Mouse (Mus musculus) hindbrain, postnatal 0 days (tissue): ENCODE results near the gene Paqr4. TPM values are rescaled to one million over a fixed set of nuclear protein-coding genes. Genes with fewer than 3 reads are reported as not detected.

Experiments used
- ATAC-seq: fragments of 200-750 bp; cut with Nextera tagmentation; 2 replicates; pipeline ENCODE4 v1.8.0; 2017; ENCODE audit warnings: mild to moderate bottlenecking, moderate TSS enrichment, moderate library complexity
- DNase-seq: peaks from one replicate; pipeline ENCODE4 v3.0.0-alpha.2; 2015; ENCODE audit warnings: low spot score
- H3K27ac ChIP-seq: fragments of 300-500 bp; sonication (generic); 2 replicates; pipeline ENCODE4 v1.5.1; 2014; ENCODE audit warnings: mild to moderate bottlenecking
- H3K27me3 ChIP-seq: fragments of 300-500 bp; sonication (generic); 2 replicates; pipeline ENCODE4 v1.6.1; 2014; ENCODE audit warnings: low read length, mixed read lengths; ENCODE audit not compliant: insufficient read depth
- H3K36me3 ChIP-seq: fragments of 300-500 bp; sonication (generic); 2 replicates; pipeline ENCODE4 v1.6.1; 2014; ENCODE audit warnings: low read length, mixed read lengths; ENCODE audit not compliant: insufficient read depth
- H3K4me1 ChIP-seq: fragments of 300-500 bp; sonication (generic); 2 replicates; pipeline ENCODE4 v1.6.1; 2014; ENCODE audit warnings: antibody characterized with exemption, low read length, mixed read lengths; ENCODE audit not compliant: insufficient read depth
- H3K4me2 ChIP-seq: fragments of 300-500 bp; sonication (generic); 2 replicates; pipeline ENCODE4 v1.6.1; 2014; ENCODE audit warnings: low read depth, mild to moderate bottlenecking, low read length, moderate library complexity, mixed read lengths
- H3K4me3 ChIP-seq: fragments of 300-500 bp; sonication (generic); 2 replicates; pipeline ENCODE4 v1.5.1; 2014; ENCODE audit warnings: low read length
- H3K9ac ChIP-seq: fragments of 300-500 bp; sonication (generic); replicated peaks from 2 replicates; pipeline ENCODE4 v1.6.1; 2014; ENCODE audit warnings: mild to moderate bottlenecking, low read length, moderate library complexity, mixed read lengths
- H3K9me3 ChIP-seq: fragments of 300-500 bp; sonication (generic); 2 replicates; pipeline ENCODE4 v1.6.1; 2016; ENCODE audit warnings: low read length, mixed read lengths
- CTCF ChIP-seq: IDR thresholded peaks from 2 replicates; pipeline ENCODE4 v1.5.1; 2016; ENCODE audit warnings: antibody characterized with exemption, control low read depth, low read depth
- WGBS: fragments of 180-500 bp; shearing (Covaris S2); extraction: QIAGEN DNeasy Blood & Tissue Kit; methylation state at CpG from one replicate; pipeline ENCODE4 v1.1.7; 2014; 5-methylcytosine and 5-hydroxymethylcytosine counted together
- polyA plus RNA-seq: library from polyadenylated mRNA; unstranded; fragments of >200 nt; fragmentation: Nextera tagmentation; extraction: Ambion mirVana; gene quantifications from 2 replicates; pipeline ENCODE4 v1.2.1, GENCODE M21; 2015
- total RNA-seq: library from RNA; depleted of rRNA; stranded (reverse); fragments of >200 nt; gene quantifications from 2 replicates; pipeline ENCODE4 v1.2.3, GENCODE M21; 2014; rRNA removed

Gene Paqr4
- total and polyA plus RNA-seq, 2 experiments from 2014 or later = 72.1 to 120 TPM

GRCm38 (mm10) chr17:23699131-23700077 lies 41.3 kb downstream of the Paqr4 start:
- Histone ChIP-seq H3K27ac (peak overlapping the region; percentile 67), H3K9me3 (no peaks in the 10 kb centered on the region), H3K4me1 (no peaks in the 10 kb centered on the region), H3K4me2 (peak overlapping the region; percentile 97), H3K36me3 (no peaks in the 10 kb centered on the region), H3K4me3 (peak overlapping the region; percentile 71), H3K27me3 (peaks cover 3% of the 10 kb centered on the region; the same call in 1 of the 2 replicates), H3K9ac (peak overlapping the region; percentile 64)
- ATAC-seq = peak; percentile 64
- no peak for DNase-seq
- WGBS = 2% methylated on average over 67 of the region's 101 CpGs
- no peak for TF ChIP-seq CTCF

- 0 out of 2 replicates have a peak, but pooled peaks cover 3% of the 10 kb centered on the region for H3K27me3 ChIP-seq
- DNase-seq (no peak), ATAC-seq (no peak)
- no peaks in the 10 kb centered on the region for H3K4me1 ChIP-seq
- H3K4me3 ChIP-seq = no peak overlapping the region
- 26% methylated on average over 3 of the region's 3 CpGs for WGBS
- H3K27ac ChIP-seq = no peak overlapping the region
- no peaks in the 10 kb centered on the region for H3K36me3 ChIP-seq
- no peak for TF ChIP-seq CTCF
- H3K9me3 ChIP-seq = no peaks in the 10 kb centered on the region
- no peak overlapping the region for H3K4me2 ChIP-seq
- H3K9ac ChIP-seq = no peak overlapping the region
These were observed 44.9 kb downstream of the Paqr4 start for GRCm38 (mm10) chr17:23695801-23696200.

GRCm38 (mm10) chr17:23694491-23694890 lies 46.2 kb downstream of the Paqr4 start:
- H3K27me3 ChIP-seq = 0 out of 2 replicates have a peak, but pooled peaks cover 3% of the 10 kb centered on the region
- ATAC-seq (no peak), DNase-seq (no peak)
- H3K4me1 ChIP-seq = no peaks in the 10 kb centered on the region
- no peaks in the 10 kb centered on the region for H3K36me3 ChIP-seq
- no peak overlapping the region for H3K27ac ChIP-seq
- no peaks in the 10 kb centered on the region for H3K9me3 ChIP-seq
- no peak overlapping the region for H3K9ac ChIP-seq
- 81% methylated on average over 1 of the region's 1 CpGs for WGBS
- H3K4me2 ChIP-seq = no peak overlapping the region
- no peak overlapping the region for H3K4me3 ChIP-seq
- TF ChIP-seq CTCF = no peak

Other genes with a start within 250 kb of the Paqr4 start
- 17.1 and 28.1 TPM in 2 replicates for gene Zfp213, start 176.6 kb downstream of the Paqr4 start, total RNA-seq
- 9.4 and 10.3 TPM in 2 replicates for gene Zfp213, start 176.6 kb downstream of the Paqr4 start, polyA plus RNA-seq
- gene Zfp13, start 141.4 kb downstream of the Paqr4 start, total RNA-seq = 37.6 and 44.0 TPM in 2 replicates
- 21.5 and 21.6 TPM in 2 replicates for gene Zfp13, start 141.4 kb downstream of the Paqr4 start, polyA plus RNA-seq
- 0.10 TPM in 1 of 2 replicates, not detected in the other for gene Zscan10, start 140.0 kb downstream of the Paqr4 start, total RNA-seq
- 0.14 and 0.26 TPM in 2 replicates for gene Zscan10, start 140.0 kb downstream of the Paqr4 start, polyA plus RNA-seq
- 0.65 and 1.2 TPM in 2 replicates for gene Mmp25, start 95.6 kb downstream of the Paqr4 start, total RNA-seq
- 1.2 and 1.3 TPM in 2 replicates for gene Mmp25, start 95.6 kb downstream of the Paqr4 start, polyA plus RNA-seq
- gene Bicdl2, start 80.4 kb downstream of the Paqr4 start, total RNA-seq = not detected in 2 replicates
- 0.11 and 0.18 TPM in 2 replicates for gene Bicdl2, start 80.4 kb downstream of the Paqr4 start, polyA plus RNA-seq
- gene Hcfc1r1, start 67.3 kb downstream of the Paqr4 start, total RNA-seq = 107 and 126 TPM in 2 replicates
- 209 and 217 TPM in 2 replicates for gene Hcfc1r1, start 67.3 kb downstream of the Paqr4 start, polyA plus RNA-seq
- gene Thoc6, start 67.0 kb downstream of the Paqr4 start, total RNA-seq = 16.1 and 28.1 TPM in 2 replicates
- gene Thoc6, start 67.0 kb downstream of the Paqr4 start, polyA plus RNA-seq = 28.4 and 29.1 TPM in 2 replicates
- gene Tnfrsf12a, start 63.4 kb downstream of the Paqr4 start, total RNA-seq = 5.5 and 8.7 TPM in 2 replicates
- gene Tnfrsf12a, start 63.4 kb downstream of the Paqr4 start, polyA plus RNA-seq = 7.3 and 7.7 TPM in 2 replicates
- 0.75 and 1.0 TPM in 2 replicates for gene Cldn6, start 61.6 kb downstream of the Paqr4 start, total RNA-seq
- gene Cldn6, start 61.6 kb downstream of the Paqr4 start, polyA plus RNA-seq = 0.33 and 0.34 TPM in 2 replicates
- gene Cldn9, start 56.8 kb downstream of the Paqr4 start, total RNA-seq = 1.0 and 1.9 TPM in 2 replicates
- gene Cldn9, start 56.8 kb downstream of the Paqr4 start, polyA plus RNA-seq = 1.1 and 1.2 TPM in 2 replicates
- not detected in 2 replicates for gene 1520401A03Rik, start 18.1 kb downstream of the Paqr4 start, total RNA-seq
- 0.19 and 0.26 TPM in 2 replicates for gene 1520401A03Rik, start 18.1 kb downstream of the Paqr4 start, polyA plus RNA-seq
- 27.1 and 27.8 TPM in 2 replicates for gene Pkmyt1, start 14.5 kb downstream of the Paqr4 start, total RNA-seq
- gene Pkmyt1, start 14.5 kb downstream of the Paqr4 start, polyA plus RNA-seq = 19.5 and 20.1 TPM in 2 replicates
- gene Kremen2, start 5.0 kb upstream of the Paqr4 start, total RNA-seq = 1.2 and 2.0 TPM in 2 replicates
- gene Kremen2, start 5.0 kb upstream of the Paqr4 start, polyA plus RNA-seq = 1.1 and 1.4 TPM in 2 replicates
- gene Flywch1, start 30.7 kb upstream of the Paqr4 start, total RNA-seq = 230 and 258 TPM in 2 replicates
- 165 and 183 TPM in 2 replicates for gene Flywch1, start 30.7 kb upstream of the Paqr4 start, polyA plus RNA-seq
- gene Flywch2, start 45.2 kb upstream of the Paqr4 start, total RNA-seq = 63.3 and 83.8 TPM in 2 replicates
- 99.8 and 123 TPM in 2 replicates for gene Flywch2, start 45.2 kb upstream of the Paqr4 start, polyA plus RNA-seq
- gene Srrm2, start 49.7 kb upstream of the Paqr4 start, total RNA-seq = 133 and 144 TPM in 2 replicates
- gene Srrm2, start 49.7 kb upstream of the Paqr4 start, polyA plus RNA-seq = 419 and 436 TPM in 2 replicates
- gene Elob, start 88.3 kb upstream of the Paqr4 start, total RNA-seq = 755 and 1,410 TPM in 2 replicates
- gene Elob, start 88.3 kb upstream of the Paqr4 start, polyA plus RNA-seq = 1,482 and 1,504 TPM in 2 replicates
- not detected in 2 replicates for gene Prss33, start 95.2 kb upstream of the Paqr4 start, total RNA-seq
- gene Prss33, start 95.2 kb upstream of the Paqr4 start, polyA plus RNA-seq = not detected in 2 replicates
- gene Prss32, start 103.0 kb upstream of the Paqr4 start, total RNA-seq = not detected in 2 replicates
- gene Prss32, start 103.0 kb upstream of the Paqr4 start, polyA plus RNA-seq = 0.25 and 0.48 TPM in 2 replicates
- gene Prss41, start 103.3 kb upstream of the Paqr4 start, total RNA-seq = 0.37 TPM in 1 of 2 replicates, not detected in the other
- gene Prss41, start 103.3 kb upstream of the Paqr4 start, polyA plus RNA-seq = 0.90 and 1.3 TPM in 2 replicates
- gene Prss21, start 127.2 kb upstream of the Paqr4 start, total RNA-seq = not detected in 2 replicates
- gene Prss21, start 127.2 kb upstream of the Paqr4 start, polyA plus RNA-seq = not detected in 2 replicates
- not detected in 2 replicates for gene Dcpp1, start 140.0 kb upstream of the Paqr4 start, total RNA-seq
- not detected in 2 replicates for gene Dcpp1, start 140.0 kb upstream of the Paqr4 start, polyA plus RNA-seq
- gene Dcpp2, start 140.0 kb upstream of the Paqr4 start, total RNA-seq = not detected in 2 replicates
- not detected in 2 replicates for gene Dcpp2, start 140.0 kb upstream of the Paqr4 start, polyA plus RNA-seq
- not detected in 2 replicates for gene Dcpp3, start 176.6 kb upstream of the Paqr4 start, total RNA-seq
- not detected in 2 replicates for gene Dcpp3, start 176.6 kb upstream of the Paqr4 start, polyA plus RNA-seq
- gene Sbp, start 200.8 kb upstream of the Paqr4 start, total RNA-seq = not detected in 2 replicates
- not detected in 2 replicates for gene Sbp, start 200.8 kb upstream of the Paqr4 start, polyA plus RNA-seq
- gene Sbpl, start 214.4 kb upstream of the Paqr4 start, total RNA-seq = 1.4 TPM in 1 of 2 replicates, not detected in the other
- gene Sbpl, start 214.4 kb upstream of the Paqr4 start, polyA plus RNA-seq = not detected in 2 replicates
- not detected in 2 replicates for gene Prss30, start 239.7 kb upstream of the Paqr4 start, total RNA-seq
- gene Prss30, start 239.7 kb upstream of the Paqr4 start, polyA plus RNA-seq = not detected in 2 replicates